Mouse (Mus musculus): ENCODE results near the gene 0610010K14Rik. TPM values are rescaled to one million over a fixed set of nuclear protein-coding genes. Genes with fewer than 3 reads are reported as not detected.

0610010K14Rik gene
- polyA plus RNA-seq, 1 experiment from 2014 or later = 210 TPM

GRCm38 (mm10) chr11:70251853-70252252 is 14.1 kb upstream of the 0610010K14Rik start:
- WGBS = 80% methylated on average over 8 of the region's 8 CpGs
- peaks cover 61% of the 10 kb centered on the region for H3K27me3 ChIP-seq (replicated peaks; ENCODE audit: low read depth, poor library complexity, severe bottlenecking)

GRCm38 (mm10) chr11:70250150-70250549 is 12.4 kb upstream of the 0610010K14Rik start:
- Histone ChIP-seq H3K9me3 (no peaks in the 10 kb centered on the region), H3K36me3 (replicated peaks) (no peaks in the 10 kb centered on the region), H3K4me1 (peaks cover 14% of the 10 kb centered on the region), H3K27ac (replicated peaks) (no peak overlapping the region), H3K4me3 (no peak overlapping the region), H3K27me3 (replicated peaks; ENCODE audit: low read depth, poor library complexity, severe bottlenecking) (peaks cover 53% of the 10 kb centered on the region)
- 77% methylated on average over 11 of the region's 11 CpGs for WGBS
- DNase-seq (ENCODE audit: low spot score) = no peak

More at GRCm38 (mm10) chr11:70251853-70252252, 14.1 kb upstream of the 0610010K14Rik start:
- Histone ChIP-seq H3K4me1 (peaks cover 19% of the 10 kb centered on the region), H3K36me3 (replicated peaks) (no peaks in the 10 kb centered on the region), H3K27ac (replicated peaks) (no peak overlapping the region), H3K9me3 (no peaks in the 10 kb centered on the region), H3K4me3 (no peak overlapping the region)
- no peak for DNase-seq (ENCODE audit: low spot score)

GRCm38 (mm10) chr11:70247136-70247845 is 9.6 kb upstream of the 0610010K14Rik start:
- Histone ChIP-seq H3K9me3 (no peaks in the 10 kb centered on the region), H3K4me3 (no peak overlapping the region), H3K27ac (replicated peaks) (no peak overlapping the region), H3K4me1 (no peaks in the 10 kb centered on the region), H3K27me3 (replicated peaks; ENCODE audit: low read depth, poor library complexity, severe bottlenecking) (peaks cover 24% of the 10 kb centered on the region), H3K36me3 (replicated peaks) (no peaks in the 10 kb centered on the region)
- peak; percentile 66 for DNase-seq (ENCODE audit: low spot score)
- WGBS = 50% methylated on average over 9 of the region's 9 CpGs

GRCm38 (mm10) chr11:70242591-70242990 is 4.9 kb upstream of the 0610010K14Rik start:
- no peaks in the 10 kb centered on the region for H3K36me3 ChIP-seq (replicated peaks)
- no peak overlapping the region for H3K27ac ChIP-seq (replicated peaks)
- peaks cover 7% of the 10 kb centered on the region for H3K27me3 ChIP-seq (replicated peaks; ENCODE audit: low read depth, poor library complexity, severe bottlenecking)
- WGBS = 70% methylated on average over 11 of the region's 11 CpGs
- no peaks in the 10 kb centered on the region for H3K9me3 ChIP-seq
- DNase-seq (ENCODE audit: low spot score) = peak; percentile 6
- H3K4me1 ChIP-seq = peaks cover 20% of the 10 kb centered on the region
- peak overlapping the region; percentile 11; the same call in 1 of the 2 replicates for H3K4me3 ChIP-seq

GRCm38 (mm10) chr11:70239541-70240279 is 2.0 kb upstream of the 0610010K14Rik start, which contains the start of the genes Gm21988 and Rnasek:
Gene Gm21988, minus strand, starts transcription at chr11:70239830.
Gene Rnasek, minus strand, starts transcription at chr11:70239842.
- WGBS = under 1% methylated on average over 34 of the region's 35 CpGs
- peak; percentile 86 for DNase-seq (ENCODE audit: low spot score)
- Histone ChIP-seq H3K4me1 (peaks cover 47% of the 10 kb centered on the region), H3K4me3 (peak within 1 kb of the TSS; percentile 96), H3K36me3 (replicated peaks) (peaks cover 15% of the 10 kb centered on the region), H3K9me3 (no peaks in the 10 kb centered on the region), H3K27me3 (replicated peaks; ENCODE audit: low read depth, poor library complexity, severe bottlenecking) (no peaks in the 10 kb centered on the region), H3K27ac (replicated peaks) (peak within 1 kb of the TSS; percentile 96)

GRCm38 (mm10) chr11:70238591-70239440 is 1.1 kb upstream of the 0610010K14Rik start:
- WGBS = 15% methylated on average over 23 of the region's 23 CpGs
- no peak for DNase-seq (ENCODE audit: low spot score)

GRCm38 (mm10) chr11:70236717-70237116 is 997 bp downstream of the 0610010K14Rik start:
- Histone ChIP-seq H3K4me3 (peak overlapping the region; percentile 96), H3K27me3 (replicated peaks; ENCODE audit: low read depth, poor library complexity, severe bottlenecking) (peaks cover 6% of the 10 kb centered on the region; the same call in 1 of the 2 replicates), H3K4me1 (peaks cover 75% of the 10 kb centered on the region), H3K9me3 (no peaks in the 10 kb centered on the region), H3K36me3 (replicated peaks) (peaks cover 22% of the 10 kb centered on the region), H3K27ac (replicated peaks) (peak overlapping the region; percentile 93)
- 55% methylated on average over 7 of the region's 7 CpGs for WGBS
- no peak for DNase-seq (ENCODE audit: low spot score)

More at GRCm38 (mm10) chr11:70238591-70239440, 1.1 kb upstream of the 0610010K14Rik start:
- H3K4me1 ChIP-seq = peaks cover 56% of the 10 kb centered on the region
- H3K9me3 ChIP-seq = no peaks in the 10 kb centered on the region
- H3K4me3 ChIP-seq = peak overlapping the region; percentile 96
- H3K36me3 ChIP-seq (replicated peaks) = peaks cover 22% of the 10 kb centered on the region
- H3K27me3 ChIP-seq (replicated peaks; ENCODE audit: low read depth, poor library complexity, severe bottlenecking) = no peaks in the 10 kb centered on the region
- peak overlapping the region; percentile 96 for H3K27ac ChIP-seq (replicated peaks)

- peaks cover 19% of the 10 kb centered on the region for H3K27me3 ChIP-seq (replicated peaks; ENCODE audit: low read depth, poor library complexity, severe bottlenecking)
- H3K4me3 ChIP-seq = peak overlapping the region; percentile 5; the same call in 1 of the 2 replicates
- DNase-seq (ENCODE audit: low spot score) = no peak
- 91% methylated on average over 12 of the region's 12 CpGs for WGBS
- H3K9me3 ChIP-seq = no peaks in the 10 kb centered on the region
- peaks cover 71% of the 10 kb centered on the region for H3K4me1 ChIP-seq
- no peak overlapping the region for H3K27ac ChIP-seq (replicated peaks)
- peaks cover 22% of the 10 kb centered on the region for H3K36me3 ChIP-seq (replicated peaks)
Measured at GRCm38 (mm10) chr11:70235254-70235900, 2.3 kb downstream of the 0610010K14Rik start.

GRCm38 (mm10) chr11:70234497-70234896 is 3.2 kb downstream of the 0610010K14Rik start:
- 86% methylated on average over 8 of the region's 8 CpGs for WGBS
- Histone ChIP-seq H3K4me1 (peaks cover 78% of the 10 kb centered on the region), H3K27me3 (replicated peaks; ENCODE audit: low read depth, poor library complexity, severe bottlenecking) (peaks cover 27% of the 10 kb centered on the region), H3K9me3 (no peaks in the 10 kb centered on the region), H3K4me3 (0 out of 2 replicates have a peak overlapping the region, but pooled peaks have one; percentile 21), H3K27ac (replicated peaks) (peak overlapping the region; percentile 87; the same call in 1 of the 2 replicates), H3K36me3 (replicated peaks) (peaks cover 22% of the 10 kb centered on the region)
- no peak for DNase-seq (ENCODE audit: low spot score)

GRCm38 (mm10) chr11:70234037-70234436 is 3.7 kb downstream of the 0610010K14Rik start:
- Histone ChIP-seq H3K27ac (replicated peaks) (peak overlapping the region; percentile 87), H3K4me1 (peaks cover 79% of the 10 kb centered on the region), H3K4me3 (0 out of 2 replicates have a peak overlapping the region, but pooled peaks have one; percentile 21), H3K9me3 (no peaks in the 10 kb centered on the region), H3K27me3 (replicated peaks; ENCODE audit: low read depth, poor library complexity, severe bottlenecking) (peaks cover 32% of the 10 kb centered on the region), H3K36me3 (replicated peaks) (peaks cover 22% of the 10 kb centered on the region)
- DNase-seq (ENCODE audit: low spot score) = no peak
- WGBS = 52% methylated on average over 5 of the region's 5 CpGs

- H3K36me3 ChIP-seq (replicated peaks) = peaks cover 22% of the 10 kb centered on the region
- peaks cover 42% of the 10 kb centered on the region for H3K27me3 ChIP-seq (replicated peaks; ENCODE audit: low read depth, poor library complexity, severe bottlenecking)
- H3K9me3 ChIP-seq = no peaks in the 10 kb centered on the region
- 34% methylated on average over 8 of the region's 8 CpGs for WGBS
- peak overlapping the region; percentile 87 for H3K27ac ChIP-seq (replicated peaks)
- H3K4me1 ChIP-seq = peaks cover 76% of the 10 kb centered on the region
- peak overlapping the region; percentile 57 for H3K4me3 ChIP-seq
- DNase-seq (ENCODE audit: low spot score) = no peak
Measured at GRCm38 (mm10) chr11:70233016-70233415, 4.7 kb downstream of the 0610010K14Rik start.
